In the genomic region with DNA sequence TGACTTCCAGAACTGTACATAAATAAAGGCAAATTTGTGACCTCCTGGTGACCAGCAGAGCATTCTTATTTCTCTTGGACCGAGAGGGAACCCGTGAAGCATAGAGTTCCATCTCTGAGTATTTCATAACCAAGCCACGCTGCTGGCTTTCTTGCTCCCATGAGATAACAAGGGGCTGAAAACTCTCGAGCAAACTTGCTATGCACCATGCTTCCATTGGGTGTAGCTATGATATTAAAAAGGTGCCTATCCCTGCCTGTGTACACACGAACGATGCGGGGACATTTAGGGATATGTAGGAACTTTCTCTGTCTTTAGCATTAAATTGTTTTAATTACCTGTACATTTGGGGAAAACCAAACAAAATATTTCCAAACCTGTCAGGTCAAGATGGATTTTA, we compare ENCODE assay signal across 13 mouse cellular contexts.
A peak's percentile ranks its signal among the peaks of the same experiment; 100 is the strongest.
DNase-seq lines count a peak whose midpoint lies in the region; ATAC-seq lines count a peak whose summit lies in the region.
"Had no signal": no experiment of that assay in that cellular context is flagged by ENCODE, and none has a peak within 500 bp of the region (broad histone marks: within the 10 kb centered on the region; RNA-seq: fewer than 3 reads in every experiment).

No protein-coding gene starts in this region.

- H3K9me3 ChIP-seq in embryonic facial prominence, embryonic 14.5 days (ENCODE audit: control insufficient read depth, low read length): no peaks in the 10 kb centered on the region
- no peaks in the 10 kb centered on the region for H3K9me3 ChIP-seq in embryonic facial prominence, embryonic 10.5 days
- no peaks in the 10 kb centered on the region for H3K9me3 ChIP-seq in kidney, embryonic 16.5 days (ENCODE audit: low read length)
- H3K9me3 ChIP-seq: hindbrain, embryonic 10.5 days; liver, embryonic 15.5 days; midbrain, embryonic 15.5 days had no signal

- H3K27me3 ChIP-seq in embryonic facial prominence, embryonic 14.5 days (replicated peaks; ENCODE audit: control insufficient read depth, insufficient read depth, low read length): no peaks in the 10 kb centered on the region
- H3K27me3 ChIP-seq in embryonic facial prominence, embryonic 10.5 days (replicated peaks; ENCODE audit: low read depth, poor library complexity, severe bottlenecking): no peaks in the 10 kb centered on the region
- no peaks in the 10 kb centered on the region for H3K27me3 ChIP-seq in kidney, embryonic 16.5 days (ENCODE audit: insufficient read depth, low read length)
- H3K27me3 ChIP-seq: liver, embryonic 15.5 days; midbrain, embryonic 15.5 days had no signal

- no peak for ATAC-seq in embryonic facial prominence, embryonic 14.5 days (ENCODE audit: low read depth)
- ATAC-seq in kidney, embryonic 16.5 days (ENCODE audit: low FRiP score, low TSS enrichment): no peak
- no peak for ATAC-seq in megakaryocyte-erythroid progenitor cell, adult 5-6 weeks (replicated peaks; ENCODE audit: low FRiP score, low TSS enrichment, poor library complexity, severe bottlenecking)
- ATAC-seq: midbrain, embryonic 15.5 days had no signal

- DNase-seq in embryonic facial prominence, embryonic 14.5 days (ENCODE audit: low spot score): peak; percentile 39
- no peak for DNase-seq in embryonic facial prominence, embryonic 10.5 days (ENCODE audit: low spot score)
- DNase-seq in kidney, postnatal 10 days: peak; percentile 21
- DNase-seq in right cerebral cortex, adult 2 months (ENCODE audit: low spot score in 2 of 2): peak; percentile 14 to 19
- DNase-seq in right cerebral cortex, postnatal 4 days: no peak
- DNase-seq in right cerebral cortex, postnatal 14 days: peak; percentile 7
- DNase-seq: adrenal gland, adult 2 months; cerebellum, adult 2 months had no signal

- H3K36me3 ChIP-seq in embryonic facial prominence, embryonic 14.5 days (ENCODE audit: control insufficient read depth, insufficient read depth, low read length): no peaks in the 10 kb centered on the region
- no peaks in the 10 kb centered on the region for H3K36me3 ChIP-seq in embryonic facial prominence, embryonic 10.5 days (replicated peaks)
- H3K36me3 ChIP-seq in kidney, embryonic 16.5 days (ENCODE audit: insufficient read depth, low read length): no peaks in the 10 kb centered on the region
- H3K36me3 ChIP-seq: hindbrain, embryonic 10.5 days; liver, embryonic 15.5 days; midbrain, embryonic 15.5 days had no signal

- 64% methylated on average over 7 of the region's 7 CpGs for WGBS in embryonic facial prominence, embryonic 14.5 days
- WGBS in embryonic facial prominence, embryonic 10.5 days: 85% methylated on average over 7 of the region's 7 CpGs
- 67% methylated on average over 7 of the region's 7 CpGs for WGBS in kidney, embryonic 16.5 days

- H3K4me3 ChIP-seq in embryonic facial prominence, embryonic 14.5 days (ENCODE audit: low read depth, low read length): no peak overlapping the region
- H3K4me3 ChIP-seq in embryonic facial prominence, embryonic 10.5 days: no peak overlapping the region
- H3K4me3 ChIP-seq in kidney, embryonic 16.5 days (ENCODE audit: low read length): no peak overlapping the region
- H3K4me3 ChIP-seq: hindbrain, embryonic 10.5 days; liver, embryonic 15.5 days; midbrain, embryonic 15.5 days had no signal

- no peak overlapping the region for H3K4me2 ChIP-seq in embryonic facial prominence, embryonic 14.5 days (ENCODE audit: low read depth, low read length)
- no peak overlapping the region for H3K4me2 ChIP-seq in kidney, embryonic 16.5 days (replicated peaks; ENCODE audit: low read depth, low read length)
- H3K4me2 ChIP-seq: liver, embryonic 15.5 days; midbrain, embryonic 15.5 days had no signal

- H3K4me1 ChIP-seq in embryonic facial prominence, embryonic 14.5 days (ENCODE audit: control insufficient read depth, insufficient read depth, low read length): peaks cover 13% of the 10 kb centered on the region
- peaks cover 11% of the 10 kb centered on the region for H3K4me1 ChIP-seq in embryonic facial prominence, embryonic 10.5 days
- peaks cover 7% of the 10 kb centered on the region for H3K4me1 ChIP-seq in kidney, embryonic 16.5 days (ENCODE audit: insufficient read depth, low read length)

- H3K9ac ChIP-seq in embryonic facial prominence, embryonic 14.5 days (ENCODE audit: low read depth, low read length): no peak overlapping the region
- H3K9ac ChIP-seq in kidney, embryonic 16.5 days (replicated peaks; ENCODE audit: low read length): no peak overlapping the region
- H3K9ac ChIP-seq: liver, embryonic 15.5 days; midbrain, embryonic 15.5 days had no signal

- no peak overlapping the region for H3K27ac ChIP-seq in embryonic facial prominence, embryonic 14.5 days (replicated peaks; ENCODE audit: low read depth, low read length)
- H3K27ac ChIP-seq in embryonic facial prominence, embryonic 10.5 days (replicated peaks): no peak overlapping the region
- no peak overlapping the region for H3K27ac ChIP-seq in kidney, embryonic 16.5 days (ENCODE audit: low read length)
- H3K27ac ChIP-seq: hindbrain, embryonic 10.5 days; liver, embryonic 15.5 days; midbrain, embryonic 15.5 days had no signal

Comparison
In these comparisons a context has a peak if more than half of its experiments do, and no peak if none do; other contexts are left out.
1. DNase-seq: peak in embryonic facial prominence, embryonic 14.5 days (single experiment), kidney, postnatal 10 days (single experiment), right cerebral cortex, adult 2 months (2 of 2) and right cerebral cortex, postnatal 14 days (single experiment); none in embryonic facial prominence, embryonic 10.5 days (single experiment) and right cerebral cortex, postnatal 4 days (single experiment).